Mouse (Mus musculus) urinary bladder, postnatal 25 days (tissue): ENCODE measurements around the gene Cdc40.
"Not testable (repeated sequence)": the region's sequence is repeated elsewhere in the genome, so short reads cannot be mapped to it uniquely, and the experiment has no call there.

Source experiments
- DNase-seq: peaks from one replicate; pipeline ENCODE4 v3.0.0; 2022; ENCODE audit warnings: low spot score

Gene Cdc40

GRCm38 (mm10) chr10:40868081-40868480, 15.0 kb downstream of the Cdc40 start:
- no peak for DNase-seq

DNA sequence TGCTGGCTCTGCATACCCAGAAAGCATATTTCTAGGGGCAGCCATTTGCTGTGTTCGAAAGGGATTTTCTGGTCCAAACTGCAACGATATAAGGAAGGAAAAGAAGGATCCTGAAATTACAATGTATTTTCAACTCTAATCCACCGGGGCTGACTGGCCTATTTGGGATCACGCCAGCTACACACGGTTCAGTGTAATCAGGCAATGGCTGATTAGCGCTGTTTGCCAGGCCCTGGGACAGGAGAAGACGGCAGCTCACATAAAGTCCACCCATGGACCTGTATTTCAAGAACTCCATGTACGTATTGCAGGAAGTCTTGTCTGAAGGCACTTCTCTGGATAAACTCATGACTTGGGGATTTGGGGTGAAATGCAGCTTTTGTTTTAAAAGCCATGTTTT, 25.5 kb downstream of the Cdc40 start:
- no peak for DNase-seq

GRCm38 (mm10) chr10:40856703-40857102, 26.4 kb downstream of the Cdc40 start:
- no peak for DNase-seq

DNA sequence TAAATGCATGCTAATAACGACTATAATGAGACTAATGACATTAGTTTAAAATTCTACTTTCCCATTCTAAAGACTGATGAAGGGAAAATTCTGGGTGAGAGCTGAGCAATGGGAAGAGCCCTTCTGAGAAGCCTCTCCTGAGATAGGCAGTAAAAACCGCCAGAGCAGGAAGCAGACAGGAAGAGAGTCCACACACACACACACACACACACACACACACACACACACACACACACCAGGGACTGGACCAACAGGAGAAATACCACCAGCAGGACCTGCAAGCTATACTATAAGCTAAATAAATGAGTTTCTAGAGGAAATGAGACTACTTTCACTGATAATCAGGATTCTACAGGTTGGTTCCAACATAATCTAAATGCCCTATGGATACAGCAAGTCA, 27.5 kb downstream of the Cdc40 start:
- DNase-seq = no peak

DNA sequence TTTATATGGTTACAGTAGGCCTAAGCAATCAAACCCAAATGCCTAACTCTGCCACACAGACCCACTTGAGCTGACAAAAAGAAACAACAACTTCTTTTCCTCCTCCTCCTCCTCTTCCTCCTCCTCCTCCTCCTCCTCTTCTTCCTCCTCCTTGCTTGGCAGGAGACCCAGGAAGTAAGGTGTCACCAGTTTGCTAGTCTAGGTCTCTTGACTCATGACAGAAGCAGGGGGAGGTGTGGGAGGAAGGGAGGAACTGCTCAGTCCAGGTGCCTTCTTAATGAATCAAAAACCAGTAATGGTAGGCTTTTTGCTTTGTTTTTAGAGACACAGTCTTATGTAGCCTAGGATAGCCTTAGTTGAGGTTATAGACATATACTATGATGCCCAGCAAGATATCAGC, 32.0 kb downstream of the Cdc40 start:
- DNase-seq = no peak

DNA sequence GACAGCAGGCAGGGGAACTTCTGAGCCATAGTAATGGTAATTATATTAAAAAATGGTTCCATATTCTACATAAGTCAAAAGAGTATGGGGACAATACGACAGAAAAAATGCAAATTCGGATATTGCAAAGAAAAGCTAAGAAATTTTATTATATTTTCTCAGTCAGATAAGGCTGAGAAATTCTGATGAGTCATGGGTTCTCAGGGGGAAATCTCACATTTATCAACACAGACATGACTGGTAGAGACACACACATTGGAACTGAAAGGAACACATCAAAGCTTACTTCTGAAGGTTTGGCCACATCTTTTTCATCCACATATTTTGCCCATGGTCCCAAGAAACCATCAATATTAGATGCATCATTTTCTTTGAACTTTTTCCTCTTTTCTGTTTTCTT, 32.5 kb downstream of the Cdc40 start:
- no peak for DNase-seq

GRCm38 (mm10) chr10:40847176-40847874, 35.8 kb downstream of the Cdc40 start:
- no peak for DNase-seq

- DNase-seq = no peak
Measured at GRCm38 (mm10) chr10:40845626-40846025, 37.5 kb downstream of the Cdc40 start.

DNA sequence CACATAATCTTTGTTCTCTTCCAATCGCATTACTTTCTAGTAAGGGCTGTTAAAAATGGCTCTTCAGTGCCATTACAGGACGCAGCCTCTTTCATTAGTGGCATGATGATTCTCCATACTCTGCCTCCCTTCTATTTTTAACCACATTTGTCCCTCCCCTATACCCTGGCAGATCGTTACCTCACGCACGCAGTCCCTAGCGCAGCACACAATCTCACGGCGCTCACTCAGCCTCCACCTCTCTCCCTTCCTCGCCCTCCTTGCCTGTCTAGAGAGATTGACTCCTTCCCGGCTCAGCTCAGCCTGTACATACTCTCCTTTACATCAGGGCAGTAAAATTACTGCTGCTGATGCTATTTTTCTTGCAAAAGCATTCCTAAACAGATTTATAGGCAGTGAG, 38.6 kb downstream of the Cdc40 start:
- DNase-seq = no peak

GRCm38 (mm10) chr10:40843841-40844240, 39.3 kb downstream of the Cdc40 start:
- DNase-seq = no peak

DNA sequence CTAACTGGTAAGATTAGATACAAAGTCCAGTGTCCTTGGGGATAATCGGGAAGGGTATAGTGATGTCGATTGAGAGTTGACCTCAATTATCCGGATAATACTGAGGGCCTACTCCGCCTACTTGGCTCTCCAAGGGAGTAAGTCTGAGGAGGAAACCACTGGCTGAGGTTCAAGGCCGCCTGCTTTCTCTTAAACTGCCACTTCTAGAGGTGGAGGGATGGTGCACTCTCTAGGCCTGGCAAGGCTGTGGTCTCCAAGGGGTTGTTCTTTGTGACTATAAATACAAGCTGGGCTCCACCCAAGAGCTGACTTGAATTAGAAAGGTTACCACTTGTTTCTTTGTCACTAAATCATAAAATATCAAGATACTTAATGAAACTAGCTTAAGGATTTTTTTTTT, 43.0 kb downstream of the Cdc40 start:
- DNase-seq = no peak

GRCm38 (mm10) chr10:40831267-40831666, 51.8 kb downstream of the Cdc40 start:
- no peak for DNase-seq

- no peak for DNase-seq
Measured at GRCm38 (mm10) chr10:40830312-40830711, 52.8 kb downstream of the Cdc40 start.

DNA sequence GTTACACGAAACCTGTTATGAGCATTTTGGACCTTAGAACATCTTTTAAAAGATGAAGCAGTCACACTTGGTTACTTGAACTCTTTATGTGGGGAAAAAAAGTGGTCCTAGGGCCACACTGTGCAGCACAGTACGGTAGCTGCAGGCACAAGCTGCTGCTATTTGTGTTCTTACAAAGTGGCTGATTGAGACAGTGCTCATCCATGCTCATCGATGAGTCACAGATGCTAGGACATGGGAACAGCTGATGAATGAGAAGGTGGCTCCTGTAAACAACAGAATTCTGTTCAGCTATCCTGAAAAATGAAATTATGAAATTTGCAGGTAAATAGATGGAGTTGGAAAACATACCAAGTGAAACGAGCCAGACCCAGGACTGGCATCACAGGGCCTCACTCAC, 55.4 kb downstream of the Cdc40 start:
- DNase-seq = no peak

DNA sequence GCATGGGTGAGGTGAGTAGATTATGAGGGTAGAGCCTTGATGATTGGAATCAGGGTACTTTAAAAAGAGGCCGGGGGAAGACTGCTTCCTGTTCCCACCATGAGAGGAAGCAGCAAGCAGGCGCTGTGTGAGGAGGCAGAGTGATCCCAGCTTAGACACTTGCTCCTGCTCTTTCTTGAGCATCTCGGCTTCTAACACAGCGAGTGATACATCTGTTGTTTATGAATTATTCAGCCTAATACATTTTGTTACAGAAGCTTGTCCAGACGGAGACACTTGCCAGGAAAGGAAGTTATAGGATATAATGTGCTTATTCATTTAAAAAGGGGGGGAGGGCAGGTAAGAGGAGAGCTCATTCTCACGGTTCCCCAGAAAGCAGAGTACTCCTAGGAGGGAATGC, 57.2 kb downstream of the Cdc40 start:
- DNase-seq = no peak

DNA sequence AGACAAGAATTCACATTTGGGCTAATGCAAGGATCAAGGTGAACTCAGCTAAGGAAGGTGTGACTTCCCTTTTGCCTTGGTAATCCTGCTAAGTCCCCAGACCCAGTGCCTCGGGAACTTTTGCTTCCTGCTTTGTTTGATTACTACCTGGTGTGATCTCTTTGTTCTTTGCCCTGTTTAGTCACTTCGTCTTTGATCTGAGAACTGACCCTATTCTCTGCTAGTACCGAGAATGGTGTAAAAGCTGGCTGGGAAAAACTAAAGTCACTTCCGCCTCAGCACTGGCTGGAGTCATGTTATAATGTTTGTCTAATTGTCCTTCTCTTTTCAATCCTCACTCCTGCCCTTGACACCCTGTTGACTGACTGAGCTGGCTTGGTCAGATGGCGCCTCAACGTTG, 66.6 kb downstream of the Cdc40 start:
- DNase-seq = no peak

- no peak for DNase-seq
Measured at GRCm38 (mm10) chr10:40813627-40814026, 69.5 kb downstream of the Cdc40 start.

DNA sequence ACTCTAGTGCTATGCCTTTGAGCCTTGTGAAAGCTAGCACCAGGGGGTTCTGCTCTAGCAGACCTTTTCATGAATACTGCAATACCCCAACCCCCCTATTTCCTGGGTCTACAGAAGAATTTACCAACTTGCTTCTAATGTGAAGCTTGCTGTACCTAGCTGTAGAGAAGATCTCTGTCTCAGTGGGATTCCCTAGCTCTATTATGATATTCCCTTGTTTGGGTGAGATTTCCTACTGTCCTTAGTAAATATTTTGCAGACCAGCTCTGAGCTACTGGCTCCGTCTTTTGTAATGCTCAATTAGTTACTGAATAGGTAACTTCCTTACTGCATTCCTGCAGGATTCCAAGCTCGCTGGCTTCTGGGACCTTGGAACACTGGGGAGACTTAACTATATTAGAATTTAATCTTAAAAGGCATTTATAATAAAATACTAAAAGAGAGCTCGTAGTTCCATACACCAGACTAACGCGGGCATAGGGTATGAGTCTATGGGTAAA, 73.7 kb downstream of the Cdc40 start:
- not testable (repeated sequence) for DNase-seq

DNA sequence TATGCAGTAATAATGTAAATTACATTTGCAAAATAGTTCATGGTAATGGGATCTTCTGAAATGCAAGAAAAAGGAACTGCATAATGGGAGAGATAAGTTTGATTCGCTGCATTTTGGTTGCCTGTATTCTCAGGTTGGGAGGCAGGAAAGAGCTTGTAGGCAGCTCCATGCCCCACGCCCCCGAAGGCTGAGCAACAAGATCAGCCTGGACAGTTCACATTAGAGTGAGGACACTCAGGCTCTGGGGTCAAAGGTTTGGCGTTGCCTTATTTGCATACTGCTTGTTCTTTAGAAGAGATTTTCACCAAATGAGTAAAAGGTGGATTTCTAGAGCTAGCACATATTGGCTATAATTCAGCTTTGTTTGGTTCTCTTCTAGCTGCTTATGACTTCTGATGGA, 76.9 kb downstream of the Cdc40 start:
- DNase-seq = no peak

GRCm38 (mm10) chr10:40805221-40805620, 77.9 kb downstream of the Cdc40 start:
- DNase-seq = no peak

DNA sequence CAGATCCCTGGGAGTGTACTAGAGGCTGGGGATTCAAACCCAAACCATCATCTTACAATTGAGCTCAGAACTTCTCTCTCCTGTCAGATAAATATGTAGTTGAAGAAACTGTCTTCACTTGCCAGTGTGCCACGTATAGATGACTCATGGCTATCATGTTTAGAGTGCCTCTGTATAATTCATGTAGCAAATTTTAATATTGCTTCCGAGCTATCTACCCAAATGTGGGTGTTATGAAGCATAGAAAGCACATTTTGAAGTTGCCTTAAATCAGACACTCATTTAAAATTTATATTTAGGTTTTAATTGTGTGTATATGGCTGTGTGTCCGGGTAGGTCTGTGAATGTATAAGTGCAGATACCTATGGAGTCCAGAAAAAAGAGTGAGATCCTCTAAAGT, 91.0 kb downstream of the Cdc40 start:
- DNase-seq = no peak

DNA sequence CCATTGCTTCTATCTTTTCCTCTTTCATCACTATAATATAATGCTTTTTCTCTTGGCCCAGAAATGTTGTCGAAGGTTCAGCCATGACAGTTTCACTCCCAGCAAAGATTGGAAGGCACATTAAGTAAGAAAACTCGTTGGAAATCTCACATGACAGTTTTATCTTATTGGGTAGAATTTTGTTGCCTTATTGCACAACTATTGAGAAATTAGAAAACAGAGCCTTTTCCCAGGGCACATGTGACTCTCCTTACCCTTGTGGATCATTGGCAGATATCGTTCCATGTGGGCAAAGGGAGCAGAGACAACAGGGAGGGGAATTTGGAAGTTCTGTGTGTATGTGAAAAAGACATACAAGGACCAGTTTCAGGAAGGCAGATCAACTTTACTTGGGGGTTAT, 92.7 kb downstream of the Cdc40 start:
- no peak for DNase-seq
